Mouse (Mus musculus): ENCODE measurements at regions not wholly inside any gene's neighbourhood (a gene's known extent, or its start where the extent isn't known, plus 50 kb on each side); places are given as distances from the start of the nearest gene placed in this dataset.

DNA sequence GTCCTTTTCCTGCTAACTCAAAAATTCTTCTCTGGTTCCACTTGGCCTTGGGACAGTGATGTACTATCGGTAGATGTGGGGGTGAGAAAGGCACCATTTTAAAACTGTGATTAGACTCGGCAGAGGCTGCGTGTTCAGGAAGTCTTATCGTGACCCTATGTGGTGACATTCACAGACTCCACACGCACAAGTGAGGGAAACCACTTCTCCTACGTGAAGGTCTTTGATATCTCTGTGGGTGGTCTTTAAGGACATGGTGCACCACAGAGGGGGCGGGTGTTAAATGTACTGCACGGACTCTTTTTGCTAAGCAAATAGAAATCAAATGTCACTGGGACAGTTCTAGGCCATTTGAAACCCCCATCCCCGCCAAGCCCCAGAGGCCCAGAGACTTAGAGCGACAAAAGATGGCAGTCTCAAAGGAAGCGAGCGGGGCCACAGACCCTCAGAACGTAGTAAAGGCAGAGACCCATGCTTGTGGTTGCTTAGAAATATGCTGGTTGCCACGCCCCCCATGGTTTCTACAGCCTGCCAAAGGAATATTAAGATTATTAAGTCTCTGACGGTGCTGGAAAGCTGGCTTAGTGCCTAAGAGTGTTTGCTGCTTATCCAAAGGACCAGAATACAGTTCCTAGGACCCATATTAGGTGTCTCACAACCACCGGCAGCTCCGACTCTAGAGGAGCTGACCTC is 73.6 kb upstream of the Slc45a1 start:
- no peak for DNase-seq (ENCODE audit: low read depth, low spot score)

DNA sequence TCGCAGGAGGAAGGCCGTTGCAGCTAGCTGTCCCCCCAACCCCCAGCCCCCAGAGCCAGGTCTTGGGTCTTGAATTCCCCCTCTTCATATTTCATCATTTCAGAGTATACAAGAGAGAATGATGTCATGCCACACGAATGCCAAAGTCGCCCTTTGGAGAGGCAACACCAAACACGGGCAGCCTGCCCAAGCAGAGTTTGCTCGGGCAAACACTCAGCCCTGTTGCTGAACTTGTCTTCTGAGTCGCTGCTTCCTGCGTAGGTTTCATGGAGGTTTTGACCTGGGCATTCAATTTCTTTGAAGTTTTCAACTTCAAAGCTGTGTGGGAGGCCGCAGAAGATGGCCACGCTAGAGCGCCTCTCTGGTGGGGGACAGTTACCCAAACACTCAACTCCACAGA is 72.8 kb upstream of the Slc45a1 start:
- DNase-seq (ENCODE audit: low read depth, low spot score) = no peak

- no peak for DNase-seq (ENCODE audit: low read depth, low spot score)
Measured at GRCm38 (mm10) chr4:150721619-150722283, 69.8 kb upstream of the Slc45a1 start.

DNA sequence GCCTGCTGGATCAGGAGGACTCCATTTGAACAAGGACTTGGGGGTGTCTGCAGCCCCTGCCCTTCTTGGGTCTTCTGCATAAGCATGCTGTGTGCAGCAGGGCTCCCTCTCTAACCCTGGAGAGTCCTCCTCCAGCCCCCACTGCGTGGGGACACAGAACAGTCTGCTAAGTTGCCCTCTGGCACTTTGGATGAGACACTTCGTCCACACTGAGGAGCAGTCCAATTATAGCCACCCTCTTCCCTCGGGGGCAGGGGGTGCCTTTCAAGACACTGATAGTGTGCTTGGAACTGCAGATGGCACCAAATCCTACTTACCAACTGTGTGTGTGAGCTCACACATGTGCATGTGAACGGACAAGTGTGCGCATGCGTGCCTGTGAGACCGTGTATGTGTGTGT is 65.9 kb upstream of the Slc45a1 start:
- DNase-seq (ENCODE audit: low read depth, low spot score) = no peak

DNA sequence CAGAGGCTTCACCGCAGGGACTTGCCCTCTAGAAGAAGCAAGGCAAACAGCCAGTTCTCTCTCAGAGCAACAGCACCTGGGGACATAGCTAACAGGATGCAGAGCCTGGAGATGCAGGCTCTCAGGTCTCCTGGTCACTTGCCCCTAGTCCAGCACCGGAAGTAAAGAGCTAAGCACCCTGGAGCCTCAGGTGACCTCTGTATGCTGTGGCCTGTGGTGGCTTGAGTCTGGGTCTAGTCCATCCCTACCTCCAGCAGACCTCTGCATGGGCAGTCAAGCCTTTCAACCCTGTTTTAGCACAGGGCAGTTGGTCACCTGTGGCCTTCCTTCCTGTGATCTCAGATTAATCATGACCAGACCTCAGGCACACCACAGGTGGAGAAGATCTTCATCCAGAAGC is 63.1 kb upstream of the Slc45a1 start:
- DNase-seq (ENCODE audit: low read depth, low spot score) = no peak

- no peak for DNase-seq (ENCODE audit: low read depth, low spot score)
Measured at GRCm38 (mm10) chr4:150713291-150713690, 61.3 kb upstream of the Slc45a1 start.

GRCm38 (mm10) chr4:150712856-150713255 is 60.9 kb upstream of the Slc45a1 start:
- DNase-seq (ENCODE audit: low read depth, low spot score) = peak; percentile 29

DNA sequence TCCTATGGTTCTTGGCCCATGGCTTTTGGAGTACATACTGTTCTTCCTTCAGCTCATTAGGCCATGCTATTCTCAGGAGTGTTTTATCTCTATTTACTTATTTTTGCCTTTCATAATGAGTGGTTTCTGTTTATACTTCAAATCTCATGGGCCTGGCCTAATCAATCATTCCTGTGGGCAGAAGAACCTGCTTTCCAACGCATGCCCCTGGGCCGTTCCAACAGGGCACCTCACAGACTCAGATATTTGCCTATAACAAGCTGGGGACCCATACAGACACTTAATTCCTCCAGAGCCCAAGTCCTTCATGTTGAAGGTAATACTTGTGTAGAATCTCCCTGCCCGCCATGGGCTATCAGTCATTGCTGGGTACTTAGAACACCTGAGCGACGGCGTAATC is 59.7 kb upstream of the Slc45a1 start:
- DNase-seq (ENCODE audit: low read depth, low spot score) = no peak

GRCm38 (mm10) chr4:150709391-150710130 is 57.6 kb upstream of the Slc45a1 start:
- DNase-seq (ENCODE audit: low read depth, low spot score) = no peak

- no peak for DNase-seq (ENCODE audit: low read depth, low spot score)
Measured at GRCm38 (mm10) chr4:150708572-150708984, 56.6 kb upstream of the Slc45a1 start.

- no peak for DNase-seq (ENCODE audit: low read depth, low spot score)
Measured at GRCm38 (mm10) chr4:150707725-150708571, 56.0 kb upstream of the Slc45a1 start.

- DNase-seq (ENCODE audit: low read depth, low spot score) = no peak
Measured at GRCm38 (mm10) chr4:150706793-150707724, 55.1 kb upstream of the Slc45a1 start.

DNA sequence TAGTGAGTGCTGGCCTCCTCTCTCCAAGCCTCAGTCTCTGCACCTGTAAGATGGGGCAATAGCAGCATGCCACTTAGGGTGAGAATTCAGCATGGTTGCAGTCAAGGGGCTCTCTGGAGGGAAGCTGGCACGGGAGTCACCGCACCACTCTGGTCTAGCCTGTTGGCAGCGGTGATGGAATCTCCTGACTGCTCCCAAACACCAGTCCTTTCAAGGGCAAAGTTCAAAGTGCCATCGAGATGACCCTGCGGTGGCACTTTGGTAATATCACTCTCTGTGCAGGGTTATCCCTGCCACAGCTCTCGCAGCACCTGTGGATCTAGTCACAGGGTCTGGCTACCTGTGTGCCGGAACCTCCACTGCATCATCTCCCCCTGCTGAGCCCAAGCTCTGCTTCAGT is 54.3 kb upstream of the Slc45a1 start:
- DNase-seq (ENCODE audit: low read depth, low spot score) = no peak

GRCm38 (mm10) chr4:150703266-150703665 is 51.3 kb upstream of the Slc45a1 start:
- no peak for DNase-seq (ENCODE audit: low read depth, low spot score)
